Mouse (Mus musculus): ENCODE measurements around the gene Fam89b. TPM values are rescaled to one million over a fixed set of nuclear protein-coding genes. Genes with fewer than 3 reads are reported as not detected.

The Fam89b gene
- total and polyA plus RNA-seq, 3 experiments, result 29.6 to 60.2 TPM; not detected in 1

- TF ChIP-seq GABPA (IDR thresholded peaks at IDR 0.05; ENCODE audit: low read depth, low read length) (no peak), POLR2A (IDR thresholded peaks at IDR 0.05; ENCODE audit: control insufficient read depth in 1 of 2, insufficient read depth in 1 of 2, low read depth in 1 of 2, low read length in 2 of 2, poor library complexity in 1 of 2) (0 out of 4 replicates have a peak, but pooled peaks of 1 of the 2 experiments have one; percentile 35), ZKSCAN1 (IDR thresholded peaks at IDR 0.05; ENCODE audit: low read depth, low read length) (0 out of 2 replicates have a peak, but pooled peaks have one; percentile 23), MAX (IDR thresholded peaks at IDR 0.05; ENCODE audit: low read length) (peak; percentile 76), GATA1 (IDR thresholded peaks at IDR 0.05; ENCODE audit: low read depth, low read length) (no peak), ZNF384 (IDR thresholded peaks at IDR 0.05; ENCODE audit: low read depth, low read length) (no peak), POLR2AphosphoS5 (IDR thresholded peaks at IDR 0.05; ENCODE audit: borderline replicate concordance, low read depth, low read length) (no peak), ZC3H11A (IDR thresholded peaks at IDR 0.05; ENCODE audit: low read depth, low read length) (no peak; the same call in 1 of the 2 replicates), NELFE (IDR thresholded peaks at IDR 0.05; ENCODE audit: low read depth, low read length) (peak; percentile 43; the same call in 1 of the 2 replicates), ETS1 (IDR thresholded peaks at IDR 0.05; ENCODE audit: low read depth, low read length) (no peak; the same call in 1 of the 2 replicates), EP300 (IDR thresholded peaks at IDR 0.05; ENCODE audit: low read depth in 1 of 2, low read length in 2 of 2) (no peak; a peak in 1 of 4 replicates), RCOR1 (IDR thresholded peaks at IDR 0.05; ENCODE audit: low read depth, low read length) (no peak), RAD21 (IDR thresholded peaks at IDR 0.05; ENCODE audit: low read depth, low read length) (no peak), KAT2A (conservative IDR thresholded peaks at IDR 0.05; ENCODE audit: low read depth, low read length) (0 out of 2 replicates have a peak, but pooled peaks have one; percentile 17), BHLHE40 (IDR thresholded peaks at IDR 0.05; ENCODE audit: borderline replicate concordance, low read depth, low read length) (0 out of 2 replicates have a peak, but pooled peaks have one; percentile 18), MAFK (IDR thresholded peaks at IDR 0.05; ENCODE audit: borderline replicate concordance, low read depth, low read length) (no peak), TBP (IDR thresholded peaks at IDR 0.05; ENCODE audit: low read depth, low read length) (0 out of 2 replicates have a peak, but pooled peaks have one; percentile 22), ELF1 (IDR thresholded peaks at IDR 0.05; ENCODE audit: low read depth, low read length) (0 out of 2 replicates have a peak, but pooled peaks have one; percentile 16), UBTF (IDR thresholded peaks at IDR 0.05; ENCODE audit: borderline replicate concordance, insufficient read depth, low read depth, low read length) (no peak), MYC (IDR thresholded peaks at IDR 0.05; ENCODE audit: low read depth, low read length) (0 out of 2 replicates have a peak, but pooled peaks have one; percentile 44), ZMIZ1 (IDR thresholded peaks at IDR 0.05; ENCODE audit: low read depth, low read length) (no peak), SMC3 (IDR thresholded peaks at IDR 0.05; ENCODE audit: low read depth, low read length) (no peak), TCF12 (IDR thresholded peaks at IDR 0.05; ENCODE audit: low read depth, low read length) (0 out of 2 replicates have a peak, but pooled peaks have one; percentile 23), MAZ (IDR thresholded peaks at IDR 0.05; ENCODE audit: low read depth, low read length) (0 out of 2 replicates have a peak, but pooled peaks have one; percentile 32), TAL1 (IDR thresholded peaks at IDR 0.05; ENCODE audit: low read length) (no peak), POLR2AphosphoS2 (IDR thresholded peaks at IDR 0.05; ENCODE audit: low read length) (peak; percentile 13; the same call in 1 of the 2 replicates)
Measured at GRCm38 (mm10) chr19:5725029-5725707, 4.3 kb downstream of the Fam89b start (continued).
